Mouse (Mus musculus): ENCODE measurements around the gene Rcc1. TPM values are rescaled to one million over a fixed set of nuclear protein-coding genes. Genes with fewer than 3 reads are reported as not detected.
"Not testable (repeated sequence)": the region's sequence is repeated elsewhere in the genome, so short reads cannot be mapped to it uniquely, and the experiment has no call there.

Gene Rcc1
- total RNA-seq, 4 experiments from 2014 or later, result 4.8 to 8.4 (median 8.1) TPM

- no peak for DNase-seq (ENCODE audit: low spot score in 2 of 2)
These were observed 37.7 kb downstream of the Rcc1 start for GRCm38 (mm10) chr4:132315711-132316110.

DNA sequence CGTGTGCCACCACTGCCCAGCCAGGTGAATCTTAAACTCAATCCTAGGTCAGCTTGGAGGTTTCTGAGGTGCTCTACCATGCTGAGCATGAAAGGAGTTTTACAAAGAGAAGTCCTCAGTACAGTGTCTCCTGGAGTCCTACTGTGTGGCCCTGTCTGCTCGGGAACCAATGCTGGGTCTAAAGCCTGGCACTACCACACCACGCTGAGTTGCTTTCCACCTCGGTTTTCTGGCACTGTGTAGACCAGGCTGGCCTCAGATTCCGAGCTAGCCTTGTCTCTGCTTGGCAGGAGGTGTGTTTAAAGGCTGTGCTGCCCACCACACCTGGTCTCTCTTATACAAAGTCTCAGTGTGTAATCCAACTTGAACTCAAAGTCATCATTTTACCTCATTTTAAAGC, 40.8 kb downstream of the Rcc1 start:
- no peak for DNase-seq (ENCODE audit: low spot score in 2 of 2)

- no peak for DNase-seq (ENCODE audit: low spot score in 2 of 2)
These were observed 41.6 kb downstream of the Rcc1 start for GRCm38 (mm10) chr4:132311801-132312200.

DNA sequence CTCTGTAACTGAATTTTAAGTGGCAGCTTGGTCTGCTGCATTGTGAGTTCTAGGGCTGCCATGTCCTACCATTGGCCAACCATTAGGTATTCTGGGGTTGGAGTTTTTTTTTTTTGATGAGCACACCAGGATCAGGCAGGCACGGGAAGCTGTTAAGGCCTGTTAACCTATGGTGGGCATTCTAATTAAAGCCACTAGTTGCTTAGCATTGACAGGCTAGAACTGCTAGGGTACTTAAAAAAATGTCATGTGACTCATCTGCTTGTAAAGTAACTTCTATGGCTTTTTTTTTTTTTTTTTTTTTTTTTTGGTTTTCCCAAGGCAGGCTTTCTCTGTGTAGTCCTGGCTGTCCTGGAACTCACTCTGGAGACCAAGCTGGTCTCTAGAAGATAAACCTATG, 42.2 kb downstream of the Rcc1 start:
- DNase-seq (ENCODE audit: low spot score in 2 of 2), result no peak

DNA sequence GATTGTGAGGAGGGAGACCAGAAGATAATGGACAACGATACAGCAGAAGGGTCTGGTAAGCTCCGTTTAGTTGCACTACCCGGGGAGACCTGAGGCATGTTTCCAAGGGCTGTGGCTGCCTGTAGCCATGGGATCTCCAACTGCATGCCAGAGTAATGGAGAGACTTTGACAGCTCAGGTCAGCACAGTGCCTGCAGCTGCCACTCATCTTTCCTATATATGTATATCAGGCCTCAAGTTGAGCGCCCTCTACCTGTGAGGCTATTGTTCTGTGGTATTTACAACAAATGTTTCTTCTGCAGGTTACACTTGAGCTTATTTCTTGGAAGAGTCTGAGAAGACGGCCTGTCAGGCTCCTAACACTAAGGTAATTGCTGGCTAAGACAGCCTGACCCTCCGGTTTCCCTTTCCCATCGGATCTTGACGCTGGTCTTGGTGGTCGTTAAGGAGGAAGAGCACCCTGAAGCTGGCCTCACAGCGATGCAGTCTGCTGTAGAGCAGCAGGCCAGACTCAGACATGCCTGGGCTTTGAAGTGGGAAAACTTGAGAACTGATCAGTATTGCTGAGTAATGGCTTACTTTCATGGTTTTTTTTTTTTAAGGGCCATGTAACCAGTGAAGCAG, 43.4 kb downstream of the Rcc1 start:
- peak; percentile 44 to 48 for DNase-seq (ENCODE audit: low spot score in 2 of 2)

- no peak for DNase-seq (ENCODE audit: low spot score in 2 of 2)
These were observed 44.1 kb downstream of the Rcc1 start for GRCm38 (mm10) chr4:132309140-132309848.

GRCm38 (mm10) chr4:132308437-132309139, 44.8 kb downstream of the Rcc1 start:
- peak; percentile 80 to 86 for DNase-seq (ENCODE audit: low spot score in 2 of 2)

GRCm38 (mm10) chr4:132306004-132306403, 47.4 kb downstream of the Rcc1 start:
- no peak for DNase-seq (ENCODE audit: low spot score in 2 of 2)

DNA sequence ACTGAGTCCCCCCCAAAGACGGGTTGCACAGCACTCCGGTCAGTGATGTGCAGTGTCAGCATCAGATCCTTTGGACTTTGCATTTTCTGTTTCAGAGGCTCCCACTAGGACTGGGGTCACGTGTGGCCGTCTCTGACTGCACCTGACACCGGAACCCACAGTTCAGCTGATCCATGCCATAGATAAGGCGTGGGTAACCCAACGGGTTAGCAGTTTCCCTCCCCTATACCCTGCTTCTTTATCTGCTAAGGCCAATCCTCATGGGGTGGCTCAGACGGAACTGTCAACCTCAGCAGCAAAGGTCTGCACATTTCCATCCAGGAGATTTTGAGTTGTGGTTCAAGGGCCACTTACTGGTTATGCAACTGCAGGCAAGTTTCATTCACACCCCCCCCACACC, 48.1 kb downstream of the Rcc1 start:
- no peak for DNase-seq (ENCODE audit: low spot score in 2 of 2)

- not testable (repeated sequence) for DNase-seq (ENCODE audit: low spot score in 2 of 2)
These were observed 49.9 kb downstream of the Rcc1 start for GRCm38 (mm10) chr4:132303484-132303883.

DNA sequence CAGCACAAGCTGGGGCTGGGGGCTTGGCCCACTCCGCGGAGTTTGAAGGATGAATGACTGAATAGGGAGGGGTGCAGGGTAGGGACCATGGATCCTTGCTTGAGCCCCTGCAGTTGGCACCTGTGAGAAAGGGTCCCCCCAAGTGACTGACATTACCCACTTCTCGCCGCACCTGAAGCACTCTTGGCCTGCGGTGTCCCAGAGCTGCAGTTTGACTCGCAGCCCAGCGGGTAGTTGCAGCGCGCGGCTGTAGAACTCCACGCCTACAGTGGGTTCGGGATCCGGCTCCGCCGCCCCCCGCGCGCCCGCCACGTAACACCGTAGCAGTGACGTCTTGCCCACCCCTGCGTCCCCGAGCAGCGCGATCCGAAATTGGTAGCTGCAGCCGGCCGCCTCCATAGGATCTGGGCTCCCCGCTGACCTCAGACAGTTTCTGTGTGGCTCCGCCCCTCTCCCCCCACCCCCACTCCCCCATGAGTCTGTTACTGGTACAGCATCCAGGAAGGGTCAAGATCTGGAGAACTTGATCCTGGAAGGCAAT, 50.4 kb downstream of the Rcc1 start, which contains the start of gene Rab42:
Gene Rab42, minus strand, starts transcription at position 447 of the 541 bp plus-strand sequence.
- peak in 1 of 2 experiments; percentile 21 for DNase-seq (ENCODE audit: low spot score in 2 of 2)

- DNase-seq (ENCODE audit: low spot score in 2 of 2), result no peak
These were observed 51.2 kb downstream of the Rcc1 start for GRCm38 (mm10) chr4:132301965-132302938.

DNA sequence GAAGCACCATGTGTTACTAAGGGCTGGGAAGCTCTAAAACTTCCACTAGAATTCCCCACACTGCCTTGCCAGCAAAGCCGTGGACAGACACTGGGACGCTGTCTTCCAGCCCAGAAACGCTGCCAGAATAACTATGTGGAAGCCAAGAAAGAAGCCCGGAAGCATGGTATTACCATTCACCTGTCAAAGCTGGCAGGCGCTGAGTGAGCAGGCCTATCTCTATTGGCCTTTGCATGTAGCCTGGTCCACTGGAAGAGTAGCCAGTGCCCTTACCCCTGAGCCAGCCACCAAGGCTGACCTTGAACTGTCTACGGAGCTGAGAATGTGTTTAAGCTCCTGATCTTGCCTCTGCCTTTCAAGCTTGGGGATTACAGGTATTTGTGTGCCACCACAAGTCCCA, 51.9 kb downstream of the Rcc1 start:
- DNase-seq (ENCODE audit: low spot score in 2 of 2), result no peak

GRCm38 (mm10) chr4:132299849-132300248, 53.6 kb downstream of the Rcc1 start:
- DNase-seq (ENCODE audit: low spot score in 2 of 2), result no peak

DNA sequence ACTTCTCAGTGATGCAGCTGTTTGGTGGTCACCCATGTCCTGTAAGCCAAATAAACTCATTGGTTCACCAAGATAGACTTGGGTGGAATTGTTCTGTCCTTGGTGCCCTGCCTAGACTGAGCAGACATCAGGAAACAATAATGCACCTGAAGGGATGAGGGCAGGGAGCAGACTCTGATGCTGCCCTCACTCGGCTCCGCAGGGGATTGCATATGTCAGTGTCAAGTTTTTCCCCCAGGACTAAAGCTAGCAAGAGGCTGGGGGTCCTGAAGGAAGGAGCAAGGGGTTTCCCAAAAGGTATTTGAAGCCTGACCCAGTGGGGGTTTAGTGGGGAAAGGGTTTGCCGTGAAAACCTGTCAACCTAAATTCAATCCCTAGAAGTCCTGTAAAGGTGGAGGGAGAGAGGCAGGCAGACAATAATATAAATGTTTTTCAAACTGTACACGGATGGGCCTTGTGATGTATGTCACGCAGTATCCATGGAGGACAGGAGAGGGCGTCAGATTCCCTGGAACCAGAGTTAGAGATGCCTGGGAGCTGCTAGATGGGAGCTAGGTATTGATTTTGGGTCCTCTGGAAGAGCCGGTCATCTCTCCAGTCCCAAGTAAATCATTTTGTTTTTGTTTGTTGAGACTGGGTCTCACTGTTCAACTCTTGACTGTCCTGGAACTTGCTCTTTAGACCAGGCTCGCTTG, 57.6 kb downstream of the Rcc1 start:
- DNase-seq (ENCODE audit: low spot score in 2 of 2), result no peak

- no peak for DNase-seq (ENCODE audit: low spot score in 2 of 2)
These were observed 59.6 kb downstream of the Rcc1 start for GRCm38 (mm10) chr4:132293682-132294240.

DNA sequence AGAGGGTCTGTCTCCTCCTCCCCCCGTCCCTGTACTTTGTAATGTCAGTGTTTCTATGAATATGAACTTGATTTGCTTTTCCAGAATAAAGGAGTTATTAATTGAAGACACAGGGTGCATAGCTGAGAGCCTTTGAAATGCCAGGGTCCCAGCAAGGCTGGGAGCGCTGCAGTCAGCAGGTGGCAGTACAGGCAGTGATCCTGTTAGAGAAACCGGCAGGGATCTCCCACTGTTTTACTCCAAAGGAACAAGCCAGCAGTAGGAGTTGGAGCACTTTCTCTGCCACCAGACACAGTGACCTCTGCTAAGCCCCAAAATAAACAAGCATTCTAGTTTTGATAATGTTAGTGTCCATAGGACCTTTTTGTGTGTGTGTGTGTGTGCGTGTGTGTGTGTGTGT, 60.4 kb downstream of the Rcc1 start:
- no peak for DNase-seq (ENCODE audit: low spot score in 2 of 2)

DNA sequence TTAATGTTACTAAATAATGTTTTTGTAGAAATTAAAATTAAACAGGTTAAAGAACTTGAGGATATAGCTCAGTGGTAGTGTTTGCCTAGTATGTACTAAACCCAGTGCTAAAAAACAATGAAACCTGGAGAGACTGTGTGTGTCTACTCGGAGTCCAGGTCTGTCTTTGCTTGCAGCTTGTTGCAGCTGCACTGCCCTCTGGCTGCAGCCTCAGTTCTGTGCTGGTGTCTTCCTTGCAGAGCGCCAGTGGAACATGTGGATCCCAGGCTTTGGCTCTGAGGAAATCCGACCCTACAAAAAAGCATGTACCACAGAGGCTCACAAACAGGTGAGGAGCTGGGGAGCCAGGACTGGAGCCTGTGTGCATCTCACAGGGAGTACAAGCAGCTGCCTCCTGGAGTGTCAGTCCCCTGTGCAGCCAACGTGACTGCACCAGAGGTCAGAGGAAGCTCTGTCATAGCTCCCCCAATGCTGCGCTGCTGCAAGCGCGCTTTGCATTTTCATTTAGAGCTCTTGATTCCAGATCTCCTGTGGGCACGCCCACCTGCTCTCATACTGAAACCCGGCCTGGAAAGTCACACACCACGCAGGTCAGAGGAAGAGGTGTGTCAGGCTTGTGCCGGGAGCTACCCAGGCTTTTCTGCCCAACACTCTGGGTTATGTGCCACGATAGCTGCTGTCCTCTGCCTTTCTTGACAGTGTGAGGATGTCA, 61.6 kb downstream of the Rcc1 start:
- DNase-seq (ENCODE audit: low spot score in 2 of 2), result no peak

GRCm38 (mm10) chr4:132291056-132291455, 62.3 kb downstream of the Rcc1 start:
- DNase-seq (ENCODE audit: low spot score in 2 of 2), result no peak
